Mouse (Mus musculus): ENCODE data around the gene Psme2.

- TF ChIP-seq CTCF (conservative IDR thresholded peaks at IDR 0.05 in 1 of 2, IDR thresholded peaks at IDR 0.05 in 1 of 2; ENCODE audit: low read depth in 2 of 2, low read length in 2 of 2) (peak in 1 of 2 experiments; percentile 31; a peak in 2 of 4 replicates), ZMIZ1 (IDR thresholded peaks at IDR 0.05; ENCODE audit: low read depth, low read length) (no peak), POLR2A (IDR thresholded peaks at IDR 0.05; ENCODE audit: low read depth, low read length) (no peak), EP300 (IDR thresholded peaks at IDR 0.05; ENCODE audit: low read length) (no peak), MAX (IDR thresholded peaks at IDR 0.05; ENCODE audit: low read length) (no peak), CHD2 (IDR thresholded peaks at IDR 0.05; ENCODE audit: low read length) (no peak), SIN3A (IDR thresholded peaks at IDR 0.05; ENCODE audit: low read length) (no peak), POLR2AphosphoS2 (IDR thresholded peaks at IDR 0.05; ENCODE audit: low read depth, low read length) (no peak), UBTF (IDR thresholded peaks at IDR 0.05; ENCODE audit: low read depth, low read length) (no peak)
Observed at GRCm38 (mm10) chr14:55579511-55580496, 11.1 kb downstream of the Psme2 start.
